Mouse (Mus musculus) bone marrow, adult 2 months (tissue): ENCODE data around the gene Hoxc9.

Source experiments
- CTCF ChIP-seq: fragments of 200-500 bp; IDR thresholded peaks from 2 replicates; pipeline ENCODE4 v1.5.1; 2011; ENCODE audit warnings: low read length, control low read depth; ENCODE audit not compliant: control insufficient read depth, insufficient read depth
- POLR2A ChIP-seq: fragments of 200-500 bp; IDR thresholded peaks from 2 replicates; pipeline ENCODE4 v1.6.1; 2011; ENCODE audit warnings: low read depth, mild to moderate bottlenecking, control low read depth, low read length, borderline replicate concordance; ENCODE audit not compliant: control insufficient read depth

GRCm38 (mm10) chr15:102983716-102984115 lies 7.5 kb downstream of the Hoxc9 start:
- TF ChIP-seq CTCF, result no peak
- TF ChIP-seq POLR2A, result no peak
